Mouse (Mus musculus): Measurements from ENCODE around the gene Ina. TPM values are rescaled to one million over a fixed set of nuclear protein-coding genes. Genes with fewer than 3 reads are reported as not detected.

Gene Ina
- polyA plus RNA-seq (2016; fragmentation: Nextera tagmentation; extraction: Ambion mirVana), result 632 and 642 TPM in 2 replicates

- Histone ChIP-seq H3K9me3 (no peaks in the 10 kb centered on the region), H3K9ac (peak within 1 kb of the TSS; percentile 82), H3K4me3 (peak within 1 kb of the TSS; percentile 65), H3K4me1 (peaks cover 18% of the 10 kb centered on the region), H3K4me2 (replicated peaks) (peak within 1 kb of the TSS; percentile 67), H3K27me3 (replicated peaks) (peaks cover 45% of the 10 kb centered on the region), H3K36me3 (no peaks in the 10 kb centered on the region), H3K27ac (peak within 1 kb of the TSS; percentile 82)
- under 1% methylated on average over 120 of the region's 124 CpGs for WGBS
- peak; percentile 73 for ATAC-seq (ENCODE audit: low FRiP score, low read depth)
These were observed at the start of gene Ina, which contains the start of gene Nt5c2 for GRCm38 (mm10) chr19:47014447-47015381. Ina (plus strand) TSS chr19:47014698. Nt5c2 (minus strand) TSS chr19:47015153.

GRCm38 (mm10) chr19:46965496-46965895 is 49.0 kb upstream of the Ina start:
- ATAC-seq (ENCODE audit: low FRiP score, low read depth), result no peak
- Histone ChIP-seq H3K27ac (no peak overlapping the region), H3K9ac (no peak overlapping the region), H3K4me2 (replicated peaks) (no peak overlapping the region), H3K9me3 (no peaks in the 10 kb centered on the region), H3K4me1 (peaks cover 10% of the 10 kb centered on the region; the same call in 1 of the 2 replicates), H3K36me3 (no peaks in the 10 kb centered on the region), H3K27me3 (replicated peaks) (no peaks in the 10 kb centered on the region), H3K4me3 (no peak overlapping the region)

- no peak for ATAC-seq (ENCODE audit: low FRiP score, low read depth)
- Histone ChIP-seq H3K27ac (no peak overlapping the region), H3K4me2 (replicated peaks) (no peak overlapping the region), H3K4me1 (peaks cover 10% of the 10 kb centered on the region; the same call in 1 of the 2 replicates), H3K4me3 (no peak overlapping the region), H3K27me3 (replicated peaks) (no peaks in the 10 kb centered on the region), H3K9ac (no peak overlapping the region), H3K9me3 (no peaks in the 10 kb centered on the region), H3K36me3 (no peaks in the 10 kb centered on the region)
- WGBS, result 94% methylated on average over 6 of the region's 6 CpGs
These were observed 48.2 kb upstream of the Ina start for GRCm38 (mm10) chr19:46966330-46966729.

GRCm38 (mm10) chr19:46967861-46968260 is 46.6 kb upstream of the Ina start:
- WGBS, result 40% methylated on average over 4 of the region's 4 CpGs
- Histone ChIP-seq H3K9ac (no peak overlapping the region), H3K36me3 (no peaks in the 10 kb centered on the region), H3K4me1 (peaks cover 19% of the 10 kb centered on the region), H3K27me3 (replicated peaks) (no peaks in the 10 kb centered on the region), H3K4me2 (replicated peaks) (no peak overlapping the region), H3K9me3 (no peaks in the 10 kb centered on the region), H3K27ac (no peak overlapping the region), H3K4me3 (no peak overlapping the region)
- ATAC-seq (ENCODE audit: low FRiP score, low read depth), result no peak

- no peaks in the 10 kb centered on the region for H3K9me3 ChIP-seq
- H3K36me3 ChIP-seq, result no peaks in the 10 kb centered on the region
- no peak overlapping the region for H3K27ac ChIP-seq
- no peak overlapping the region for H3K9ac ChIP-seq
- no peaks in the 10 kb centered on the region for H3K27me3 ChIP-seq (replicated peaks)
- peaks cover 19% of the 10 kb centered on the region for H3K4me1 ChIP-seq
- H3K4me2 ChIP-seq (replicated peaks), result no peak overlapping the region
- no peak for ATAC-seq (ENCODE audit: low FRiP score, low read depth)
- WGBS, result 83% methylated on average over 5 of the region's 5 CpGs
- H3K4me3 ChIP-seq, result no peak overlapping the region
These were observed 45.7 kb upstream of the Ina start for GRCm38 (mm10) chr19:46968833-46969232.

GRCm38 (mm10) chr19:46969286-46969985 is 45.1 kb upstream of the Ina start:
- no peak for ATAC-seq (ENCODE audit: low FRiP score, low read depth)
- Histone ChIP-seq H3K4me1 (peaks cover 19% of the 10 kb centered on the region), H3K9ac (no peak overlapping the region), H3K27ac (no peak overlapping the region), H3K36me3 (no peaks in the 10 kb centered on the region), H3K4me3 (no peak overlapping the region), H3K9me3 (no peaks in the 10 kb centered on the region), H3K27me3 (replicated peaks) (no peaks in the 10 kb centered on the region), H3K4me2 (replicated peaks) (no peak overlapping the region)
- WGBS, result 87% methylated on average over 22 of the region's 22 CpGs

- H3K9me3 ChIP-seq, result no peaks in the 10 kb centered on the region
- peaks cover 19% of the 10 kb centered on the region for H3K4me1 ChIP-seq
- WGBS, result 52% methylated on average over 13 of the region's 13 CpGs
- H3K27me3 ChIP-seq (replicated peaks), result no peaks in the 10 kb centered on the region
- H3K9ac ChIP-seq, result no peak overlapping the region
- ATAC-seq (ENCODE audit: low FRiP score, low read depth), result no peak
- H3K4me3 ChIP-seq, result no peak overlapping the region
- H3K27ac ChIP-seq, result no peak overlapping the region
- H3K4me2 ChIP-seq (replicated peaks), result no peak overlapping the region
- no peaks in the 10 kb centered on the region for H3K36me3 ChIP-seq
These were observed 44.3 kb upstream of the Ina start for GRCm38 (mm10) chr19:46970121-46970729.

- Histone ChIP-seq H3K36me3 (no peaks in the 10 kb centered on the region), H3K9ac (0 out of 2 replicates have a peak overlapping the region, but pooled peaks have one; percentile 5), H3K4me1 (peaks cover 19% of the 10 kb centered on the region), H3K9me3 (no peaks in the 10 kb centered on the region), H3K27ac (peak overlapping the region; percentile 65), H3K4me2 (replicated peaks) (no peak overlapping the region), H3K4me3 (no peak overlapping the region), H3K27me3 (replicated peaks) (no peaks in the 10 kb centered on the region)
- ATAC-seq (ENCODE audit: low FRiP score, low read depth), result peak; percentile 48; the same call in 1 of the 2 replicates
- 30% methylated on average over 8 of the region's 8 CpGs for WGBS
These were observed 43.3 kb upstream of the Ina start for GRCm38 (mm10) chr19:46971051-46971689.

- Histone ChIP-seq H3K4me1 (peaks cover 19% of the 10 kb centered on the region), H3K27ac (peak overlapping the region; percentile 65), H3K4me2 (replicated peaks) (no peak overlapping the region), H3K27me3 (replicated peaks) (no peaks in the 10 kb centered on the region), H3K36me3 (no peaks in the 10 kb centered on the region), H3K9me3 (no peaks in the 10 kb centered on the region), H3K4me3 (no peak overlapping the region), H3K9ac (0 out of 2 replicates have a peak overlapping the region, but pooled peaks have one; percentile 5)
- ATAC-seq (ENCODE audit: low FRiP score, low read depth), result no peak
- WGBS, result 58% methylated on average over 9 of the region's 9 CpGs
These were observed 42.8 kb upstream of the Ina start for GRCm38 (mm10) chr19:46971712-46972111.

- Histone ChIP-seq H3K27ac (no peak overlapping the region), H3K36me3 (no peaks in the 10 kb centered on the region), H3K4me1 (peaks cover 19% of the 10 kb centered on the region), H3K9me3 (no peaks in the 10 kb centered on the region), H3K4me2 (replicated peaks) (no peak overlapping the region), H3K4me3 (no peak overlapping the region), H3K9ac (no peak overlapping the region), H3K27me3 (replicated peaks) (no peaks in the 10 kb centered on the region)
- WGBS, result 92% methylated on average over 3 of the region's 3 CpGs
- no peak for ATAC-seq (ENCODE audit: low FRiP score, low read depth)
These were observed 42.3 kb upstream of the Ina start for GRCm38 (mm10) chr19:46972159-46972558.

- no peak for ATAC-seq (ENCODE audit: low FRiP score, low read depth)
These were observed 38.9 kb upstream of the Ina start for GRCm38 (mm10) chr19:46975565-46975964.

More at GRCm38 (mm10) chr19:46975565-46975964, 38.9 kb upstream of the Ina start:
- WGBS, result 88% methylated on average over 4 of the region's 4 CpGs
- no peak overlapping the region for H3K4me2 ChIP-seq (replicated peaks)
- no peaks in the 10 kb centered on the region for H3K36me3 ChIP-seq
- peaks cover 13% of the 10 kb centered on the region for H3K4me1 ChIP-seq
- no peaks in the 10 kb centered on the region for H3K27me3 ChIP-seq (replicated peaks)
- H3K4me3 ChIP-seq, result no peak overlapping the region
- H3K9ac ChIP-seq, result no peak overlapping the region
- no peak overlapping the region for H3K27ac ChIP-seq
- H3K9me3 ChIP-seq, result no peaks in the 10 kb centered on the region
